Mouse (Mus musculus) lung, adult 2 months (tissue): ENCODE data around the gene Rora.

ENCODE experiments used
- CTCF ChIP-seq: fragments of 200-500 bp; IDR thresholded peaks from 2 replicates; pipeline ENCODE4 v1.5.1; 2011; ENCODE audit warnings: mild to moderate bottlenecking, low read length, control low read depth; ENCODE audit not compliant: insufficient read depth
- POLR2A ChIP-seq: fragments of 200-500 bp; IDR thresholded peaks from 2 replicates; pipeline ENCODE4 v1.6.1; 2011; ENCODE audit warnings: low read depth, mild to moderate bottlenecking, control low read depth, low read length, borderline replicate concordance; ENCODE audit errors: extremely low read depth

DNA sequence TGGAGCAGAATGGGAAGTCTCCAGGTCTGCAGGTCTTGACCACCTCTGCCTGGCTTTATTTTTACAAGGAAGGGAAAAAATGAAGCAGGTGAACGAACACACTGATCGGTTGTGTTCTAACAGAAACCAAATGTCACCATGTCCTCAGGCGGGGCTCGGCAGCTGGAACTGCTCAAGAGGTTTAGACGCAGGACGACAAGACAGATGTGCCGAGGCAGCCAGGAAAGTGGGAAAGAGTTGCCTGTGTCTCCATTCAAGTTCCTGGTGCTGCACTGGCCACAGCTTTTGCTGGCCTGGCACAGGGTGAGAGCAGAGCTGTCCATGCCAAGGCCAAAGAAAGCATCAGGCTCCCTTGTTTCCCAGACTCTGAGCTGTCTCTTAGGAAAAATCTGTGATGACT is 480.1 kb downstream of the Rora start:
- TF ChIP-seq CTCF (no peak), POLR2A (no peak)
